ENCODE assay signal across 13 mouse cellular contexts in the genomic region with DNA sequence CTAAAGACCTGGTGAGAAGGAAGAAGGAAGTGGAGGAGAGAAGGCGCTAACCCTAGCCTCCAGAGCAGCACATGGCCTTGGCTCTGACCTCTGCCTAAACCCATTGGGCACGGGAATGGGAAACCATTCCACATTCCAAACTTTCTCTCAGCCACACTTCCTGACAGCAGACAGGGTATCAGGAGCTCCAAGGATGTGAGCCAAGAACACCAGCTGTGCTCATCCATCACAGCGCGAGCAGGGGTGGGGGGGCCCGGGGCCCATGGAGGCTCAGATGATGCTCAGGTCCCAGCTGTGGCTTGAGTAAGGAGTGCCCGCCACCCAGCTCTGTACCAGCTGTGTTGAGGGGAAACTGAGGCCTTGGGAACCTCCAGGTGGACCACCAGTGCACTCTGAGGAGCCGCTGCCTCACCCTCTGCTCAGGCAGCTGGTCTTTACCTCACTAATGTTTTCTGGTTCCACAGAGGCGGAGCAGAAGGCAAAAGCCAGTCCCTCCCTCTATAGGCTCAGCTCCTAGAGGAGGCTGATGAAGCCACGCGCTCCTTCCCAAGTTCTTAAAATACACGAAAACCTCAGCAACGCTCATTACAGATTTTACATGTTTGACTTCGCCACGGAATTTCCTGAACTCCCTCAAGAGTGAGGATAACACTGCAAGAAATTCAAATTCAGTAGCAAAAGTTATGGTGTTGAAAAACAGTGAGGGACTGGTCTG. TPM values are rescaled to one million over a fixed set of nuclear protein-coding genes. Genes with fewer than 3 reads are reported as not detected.
A peak's percentile ranks its signal among the peaks of the same experiment; 100 is the strongest.
DNase-seq lines count a peak whose midpoint lies in the region; ATAC-seq lines count a peak whose summit lies in the region.
"Had no signal": no experiment of that assay in that cellular context is flagged by ENCODE, and none has a peak within 500 bp of the region (broad histone marks: within the 10 kb centered on the region; RNA-seq: fewer than 3 reads in every experiment).

No protein-coding gene starts in this region.

- DNase-seq in heart, adult 9 months (ENCODE audit: low spot score in 2 of 2), result no peak
- DNase-seq in right cerebral cortex, postnatal 25 days, result peak; percentile 41
- DNase-seq in right cerebral cortex, postnatal 4 days, result no peak
- DNase-seq in layer of hippocampus, adult 11-12 months (ENCODE audit: low spot score), result no peak
- no peak for DNase-seq in forebrain, embryonic 10.5 days (ENCODE audit: extremely low spot score, low spot score)
- DNase-seq: cerebellum, adult 18-20 months had no signal

- H3K27me3 ChIP-seq in heart, embryonic 13.5 days (replicated peaks), result no peaks in the 10 kb centered on the region
- no peaks in the 10 kb centered on the region for H3K27me3 ChIP-seq in lung, embryonic 15.5 days
- no peaks in the 10 kb centered on the region for H3K27me3 ChIP-seq in forebrain, embryonic 10.5 days (ENCODE audit: poor library complexity, severe bottlenecking)
- H3K27me3 ChIP-seq: hindbrain, embryonic 13.5 days; neural tube, embryonic 12.5 days had no signal

- no peak overlapping the region for H3K4me2 ChIP-seq in heart, embryonic 13.5 days
- no peak overlapping the region for H3K4me2 ChIP-seq in lung, embryonic 15.5 days
- H3K4me2 ChIP-seq: hindbrain, embryonic 13.5 days; neural tube, embryonic 12.5 days had no signal

- peaks cover 67% of the 10 kb centered on the region for H3K4me1 ChIP-seq in heart, embryonic 13.5 days
- H3K4me1 ChIP-seq in lung, embryonic 15.5 days, result peaks cover 13% of the 10 kb centered on the region
- H3K4me1 ChIP-seq in forebrain, embryonic 10.5 days, result peaks cover 10% of the 10 kb centered on the region
- H3K4me1 ChIP-seq: neural tube, embryonic 12.5 days had no signal

- no peak for ATAC-seq in heart, embryonic 13.5 days (ENCODE audit: extremely low read depth, insufficient number of reproducible peaks, low FRiP score, low TSS enrichment)
- peak; percentile 58; the same call in 1 of the 2 replicates for ATAC-seq in lung, embryonic 15.5 days (ENCODE audit: borderline replicate concordance, extremely low read depth, low FRiP score, low TSS enrichment)
- no peak for ATAC-seq in megakaryocyte-erythroid progenitor cell, adult 5-6 weeks (replicated peaks; ENCODE audit: low FRiP score, low TSS enrichment, poor library complexity, severe bottlenecking)
- ATAC-seq: CD4-positive, CD25-positive, alpha-beta regulatory T cell, adult 4 months had no signal

- H3K36me3 ChIP-seq in heart, embryonic 13.5 days, result no peaks in the 10 kb centered on the region
- H3K36me3 ChIP-seq in lung, embryonic 15.5 days, result no peaks in the 10 kb centered on the region
- no peaks in the 10 kb centered on the region; the same call in 1 of the 2 replicates for H3K36me3 ChIP-seq in forebrain, embryonic 10.5 days (replicated peaks)
- H3K36me3 ChIP-seq: hindbrain, embryonic 13.5 days; neural tube, embryonic 12.5 days had no signal

- H3K9me3 ChIP-seq in heart, embryonic 13.5 days, result no peaks in the 10 kb centered on the region
- H3K9me3 ChIP-seq in lung, embryonic 15.5 days, result no peaks in the 10 kb centered on the region
- no peaks in the 10 kb centered on the region for H3K9me3 ChIP-seq in forebrain, embryonic 10.5 days
- H3K9me3 ChIP-seq: hindbrain, embryonic 13.5 days; neural tube, embryonic 12.5 days had no signal

- H3K9ac ChIP-seq in heart, embryonic 13.5 days, result peak overlapping the region; percentile 14; the same call in 1 of the 2 replicates
- H3K9ac ChIP-seq in lung, embryonic 15.5 days, result no peak overlapping the region
- H3K9ac ChIP-seq: hindbrain, embryonic 13.5 days; liver, embryonic 14.5 days; neural tube, embryonic 12.5 days had no signal

- no peak overlapping the region for H3K4me3 ChIP-seq in heart, embryonic 13.5 days
- H3K4me3 ChIP-seq in lung, embryonic 15.5 days, result no peak overlapping the region
- no peak overlapping the region for H3K4me3 ChIP-seq in forebrain, embryonic 10.5 days
- H3K4me3 ChIP-seq: hindbrain, embryonic 13.5 days; neural tube, embryonic 12.5 days had no signal

- 67% methylated on average over 14 of the region's 14 CpGs for WGBS in heart, embryonic 13.5 days
- WGBS in lung, embryonic 15.5 days, result 43% methylated on average over 14 of the region's 14 CpGs
- 82% methylated on average over 14 of the region's 14 CpGs for WGBS in forebrain, embryonic 10.5 days

- H3K27ac ChIP-seq in heart, embryonic 13.5 days (replicated peaks), result peak overlapping the region; percentile 8; the same call in 1 of the 2 replicates
- H3K27ac ChIP-seq in lung, embryonic 15.5 days, result 0 out of 2 replicates have a peak overlapping the region, but pooled peaks have one; percentile 8
- no peak overlapping the region for H3K27ac ChIP-seq in forebrain, embryonic 10.5 days
- H3K27ac ChIP-seq: hindbrain, embryonic 13.5 days; liver, embryonic 14.5 days; neural tube, embryonic 12.5 days had no signal

RNA-seq across cellular contexts. Expression of gene Bcl7c, which starts 23.3 kb away (rescaled TPM):
- 30.7 and 35.8 TPM in 2 replicates for polyA plus RNA-seq in heart, embryonic 13.5 days (2015; fragmentation: Nextera tagmentation; extraction: Ambion mirVana)
- polyA plus RNA-seq in lung, embryonic 15.5 days (2015; fragmentation: Nextera tagmentation; extraction: Ambion mirVana), result 62.3 and 70.1 TPM in 2 replicates
- 84.1 and 94.3 TPM in 2 replicates for total RNA-seq in megakaryocyte-erythroid progenitor cell, adult 5-6 weeks (2014; fragmentation: Nextera tagmentation)
- 51.3 and 61.0 TPM in 2 replicates for total RNA-seq in megakaryocyte-erythroid progenitor cell, adult 5-6 weeks (2017)
- polyA plus RNA-seq in forebrain, embryonic 10.5 days (2016; fragmentation: Nextera tagmentation; extraction: Ambion mirVana), result 44.5 and 50.4 TPM in 2 replicates

RNA-seq across cellular contexts. Expression of gene Ctf1, which starts 27.1 kb away (rescaled TPM):
- 4.6 TPM in 2 replicates for polyA plus RNA-seq in heart, embryonic 13.5 days (2015; fragmentation: Nextera tagmentation; extraction: Ambion mirVana)
- polyA plus RNA-seq in lung, embryonic 15.5 days (2015; fragmentation: Nextera tagmentation; extraction: Ambion mirVana), result 12.1 and 12.8 TPM in 2 replicates
- 4.2 and 5.5 TPM in 2 replicates for total RNA-seq in megakaryocyte-erythroid progenitor cell, adult 5-6 weeks (2014; fragmentation: Nextera tagmentation)
- total RNA-seq in megakaryocyte-erythroid progenitor cell, adult 5-6 weeks (2017), result 1.9 and 3.0 TPM in 2 replicates
- 5.9 and 6.0 TPM in 2 replicates for polyA plus RNA-seq in forebrain, embryonic 10.5 days (2016; fragmentation: Nextera tagmentation; extraction: Ambion mirVana)
- polyA plus RNA-seq: CD4-positive, CD25-positive, alpha-beta regulatory T cell, adult 4 months had no signal

RNA-seq across cellular contexts. Expression of gene Ctf2, which starts 46.5 kb away (rescaled TPM):
- 0.08 TPM in 1 of 2 replicates, not detected in the other for polyA plus RNA-seq in heart, embryonic 13.5 days (2015; fragmentation: Nextera tagmentation; extraction: Ambion mirVana)
- 0.16 and 0.29 TPM in 2 replicates for polyA plus RNA-seq in lung, embryonic 15.5 days (2015; fragmentation: Nextera tagmentation; extraction: Ambion mirVana)
- total RNA-seq in megakaryocyte-erythroid progenitor cell, adult 5-6 weeks (2014; fragmentation: Nextera tagmentation), result not detected in 2 replicates
- not detected in 2 replicates for total RNA-seq in megakaryocyte-erythroid progenitor cell, adult 5-6 weeks (2017)
- 0.33 and 0.39 TPM in 2 replicates for polyA plus RNA-seq in forebrain, embryonic 10.5 days (2016; fragmentation: Nextera tagmentation; extraction: Ambion mirVana)
- polyA plus RNA-seq: CD4-positive, CD25-positive, alpha-beta regulatory T cell, adult 4 months; hindbrain, embryonic 13.5 days had no signal

RNA-seq across cellular contexts. Expression of gene Fbxl19, which starts 58.9 kb away (rescaled TPM):
- polyA plus RNA-seq in heart, embryonic 13.5 days (2015; fragmentation: Nextera tagmentation; extraction: Ambion mirVana), result 1.8 and 3.0 TPM in 2 replicates
- polyA plus RNA-seq in lung, embryonic 15.5 days (2015; fragmentation: Nextera tagmentation; extraction: Ambion mirVana), result 4.3 and 5.1 TPM in 2 replicates
- 11.6 and 14.2 TPM in 2 replicates for total RNA-seq in megakaryocyte-erythroid progenitor cell, adult 5-6 weeks (2014; fragmentation: Nextera tagmentation)
- total RNA-seq in megakaryocyte-erythroid progenitor cell, adult 5-6 weeks (2017), result 12.2 and 12.5 TPM in 2 replicates
- 7.6 and 8.2 TPM in 2 replicates for polyA plus RNA-seq in forebrain, embryonic 10.5 days (2016; fragmentation: Nextera tagmentation; extraction: Ambion mirVana)
